Mouse (Mus musculus) adrenal gland, adult (tissue): ENCODE results near the gene Slc1a3.

Experiments
- DNase-seq, 2 experiments: peaks; one replicate each; pipeline ENCODE4 v3.0.0; 2022 to 2023; ENCODE audit warnings: low spot score in 1 of 2; ENCODE audit not compliant: inconsistent age in 2 of 2

The Slc1a3 gene

DNA sequence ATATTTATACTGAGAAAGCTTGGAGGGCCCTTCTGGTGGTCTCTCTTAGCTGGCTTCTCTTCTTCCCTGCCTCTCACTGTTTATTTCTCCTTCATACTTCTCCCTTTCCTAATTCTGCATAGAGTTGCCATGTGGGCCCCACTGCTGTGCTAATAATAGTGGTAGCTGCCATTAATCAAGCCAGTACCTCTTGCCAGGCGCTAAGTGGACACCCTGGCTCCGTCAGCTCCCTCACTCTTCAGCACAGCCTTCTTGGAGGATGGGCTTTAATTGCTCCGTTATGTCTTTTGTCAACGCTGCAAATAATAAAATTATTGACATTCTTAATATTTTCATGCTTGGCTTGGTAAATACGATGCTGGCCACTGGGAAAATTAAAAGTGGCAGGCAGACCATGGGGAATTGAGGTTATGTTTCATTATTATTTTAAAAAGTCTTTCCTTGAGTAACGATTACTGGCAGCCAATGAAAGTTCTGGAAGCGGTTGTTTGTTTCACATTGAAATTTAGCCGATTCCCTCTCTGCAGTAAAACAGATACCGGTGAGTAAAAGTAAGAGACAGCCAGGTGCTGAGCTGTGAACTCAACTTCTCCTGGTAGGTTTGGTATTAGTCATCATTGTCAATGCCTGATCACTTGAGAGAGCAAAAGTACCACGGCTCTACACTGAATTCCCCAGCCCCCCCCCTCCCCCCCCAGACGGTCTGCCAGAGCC is 94.9 kb downstream of the Slc1a3 start:
- no peak for DNase-seq

DNA sequence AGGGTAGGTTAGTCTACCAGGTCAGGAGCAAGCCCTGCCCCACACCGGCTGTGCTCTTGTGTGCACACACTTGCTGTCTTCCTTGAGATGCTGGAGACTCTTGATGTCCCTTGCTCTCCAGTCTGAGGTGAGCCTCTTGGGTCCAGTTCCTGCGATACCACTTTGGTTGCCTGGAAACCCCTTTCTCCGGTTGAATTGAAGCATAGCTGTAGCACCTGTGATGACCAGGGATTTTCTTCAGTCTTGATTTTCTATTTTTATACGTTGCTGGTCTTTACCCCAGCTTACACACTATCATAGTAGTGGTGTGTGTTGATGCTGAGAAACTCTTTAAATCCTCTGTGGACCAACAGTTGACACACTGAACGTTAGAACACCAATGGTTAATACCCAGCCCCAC is 95.9 kb downstream of the Slc1a3 start:
- no peak for DNase-seq

DNA sequence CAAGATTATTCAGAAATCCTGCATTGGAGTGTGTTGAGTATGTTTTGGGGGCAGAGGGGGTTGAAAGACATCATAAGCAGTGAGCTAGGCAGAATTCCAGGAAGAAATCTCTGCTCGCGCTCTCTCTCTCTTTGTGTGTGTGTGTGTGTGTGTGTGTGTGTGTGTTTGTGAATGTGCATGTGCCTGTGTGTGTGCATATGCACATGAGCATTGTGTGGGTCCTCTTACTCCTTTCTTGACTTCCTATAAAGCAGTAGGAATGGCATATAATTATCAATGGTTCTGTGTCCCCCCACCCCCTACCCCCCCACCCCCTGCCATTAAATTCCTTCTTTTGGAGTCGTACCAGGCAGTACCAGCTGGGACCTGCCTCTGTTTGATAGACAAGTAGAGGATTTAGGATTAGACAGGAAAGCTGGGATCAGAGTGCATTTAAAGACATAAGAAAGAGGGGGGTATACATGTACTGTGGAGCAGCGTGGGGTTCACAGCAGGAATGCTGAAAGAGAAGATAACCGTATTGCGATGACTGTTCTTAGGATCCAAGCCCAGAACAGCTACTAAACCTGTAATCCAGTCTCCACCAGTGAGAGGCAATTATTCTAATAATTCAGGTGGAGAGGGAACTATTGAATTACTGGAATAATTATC is 104.9 kb downstream of the Slc1a3 start:
- DNase-seq = no peak

DNA sequence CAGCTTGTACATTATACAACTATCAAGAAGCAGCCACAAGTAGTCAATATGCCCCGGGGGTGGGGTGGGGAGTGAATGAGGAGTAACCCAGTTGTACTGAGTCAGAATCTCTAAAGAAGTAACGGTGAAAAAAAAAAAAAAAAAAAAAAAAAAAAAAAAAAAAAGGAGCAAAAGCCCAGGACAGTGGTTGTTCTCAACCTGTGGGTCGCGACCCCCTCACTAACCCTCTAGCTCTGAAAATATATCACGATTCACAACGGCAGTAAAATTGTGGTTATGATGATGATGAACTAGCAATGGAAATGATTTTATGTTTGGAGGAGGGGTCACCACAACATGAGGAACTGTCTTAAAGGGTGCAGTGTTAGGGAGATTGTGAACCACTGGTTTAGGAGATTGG is 108.2 kb downstream of the Slc1a3 start:
- DNase-seq = no peak

DNA sequence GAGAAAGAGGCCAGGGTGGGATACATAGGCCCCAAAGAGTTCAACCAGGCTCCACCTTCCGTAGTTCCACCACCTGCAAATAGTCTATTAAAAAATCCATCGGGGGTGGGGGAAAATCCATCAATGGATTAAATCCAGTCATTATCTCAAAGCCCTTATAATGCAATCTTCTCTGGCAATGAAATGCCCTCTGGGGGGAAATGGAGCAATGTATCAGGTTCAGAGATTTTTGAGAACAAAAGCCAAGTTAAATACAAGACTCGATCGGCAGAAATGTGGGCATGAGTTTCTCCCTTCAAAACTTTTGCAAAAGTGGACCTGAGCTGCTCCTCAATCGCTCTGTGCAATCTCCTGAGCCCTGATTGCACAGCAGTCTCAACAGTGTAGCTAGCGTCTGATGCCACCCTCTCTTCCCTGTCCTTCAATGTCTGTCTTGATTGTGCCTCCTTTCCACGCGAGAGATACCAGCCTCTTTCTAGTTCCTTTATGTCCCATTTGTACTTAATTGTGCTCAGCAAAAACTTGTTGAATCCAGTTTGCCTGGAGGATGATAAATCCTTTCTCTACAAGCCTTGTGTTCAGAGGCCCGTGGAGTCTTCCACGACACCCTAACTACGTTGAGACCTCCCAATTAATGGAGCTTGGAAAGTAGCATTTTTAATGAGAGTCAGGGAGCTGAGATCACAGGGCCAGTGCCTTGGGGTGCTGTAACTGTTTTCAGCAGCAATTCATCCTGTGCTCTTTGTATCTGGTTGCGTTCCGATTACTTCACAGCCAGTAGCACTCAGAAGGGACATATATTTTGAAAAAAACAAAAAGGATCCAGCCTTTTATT is 109.0 kb downstream of the Slc1a3 start:
- no peak for DNase-seq

DNA sequence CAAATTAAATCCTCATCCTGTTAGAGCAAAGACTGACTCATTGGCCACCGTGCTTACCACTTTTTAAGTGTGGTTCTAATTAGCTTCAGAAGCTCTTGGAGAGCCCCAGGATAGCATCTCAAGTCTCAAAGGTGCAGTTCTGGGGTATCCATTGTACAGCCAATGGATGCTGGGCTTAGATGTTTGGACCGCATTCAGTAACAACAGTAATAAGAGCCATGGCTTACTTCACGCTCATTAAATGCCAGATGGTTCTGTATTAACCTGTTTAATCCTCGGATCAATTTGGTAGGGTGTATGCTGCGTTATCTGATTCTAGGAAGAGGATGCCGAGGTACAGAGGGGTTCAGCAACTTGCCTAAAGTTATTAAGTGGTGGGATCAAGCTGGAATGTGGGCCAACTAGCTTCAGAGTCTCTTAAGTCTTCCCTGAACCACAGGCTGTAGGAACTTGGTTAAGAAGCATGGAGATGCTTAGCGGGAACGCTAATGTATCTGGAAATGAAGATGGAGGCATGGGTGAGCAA is 114.1 kb downstream of the Slc1a3 start:
- DNase-seq = no peak

DNA sequence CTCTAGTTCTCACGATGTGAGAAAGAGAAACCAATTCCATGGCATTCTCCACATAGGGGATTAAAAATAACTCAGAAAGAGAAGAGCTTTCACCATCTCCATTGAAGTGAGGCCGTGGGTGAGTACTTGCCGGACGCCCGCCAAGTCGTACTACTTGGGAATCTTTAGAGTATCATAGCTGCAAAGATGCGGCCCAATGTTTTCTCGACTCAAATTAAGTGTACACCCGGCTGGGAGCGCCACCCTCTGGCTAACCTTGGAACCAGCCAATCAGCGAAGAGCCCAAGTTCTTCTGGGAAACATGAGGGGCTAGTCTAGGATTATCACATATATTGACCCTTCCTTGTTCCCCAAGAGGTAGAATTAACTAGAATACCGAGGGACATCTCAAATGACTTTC is 115.3 kb downstream of the Slc1a3 start:
- DNase-seq = no peak

DNA sequence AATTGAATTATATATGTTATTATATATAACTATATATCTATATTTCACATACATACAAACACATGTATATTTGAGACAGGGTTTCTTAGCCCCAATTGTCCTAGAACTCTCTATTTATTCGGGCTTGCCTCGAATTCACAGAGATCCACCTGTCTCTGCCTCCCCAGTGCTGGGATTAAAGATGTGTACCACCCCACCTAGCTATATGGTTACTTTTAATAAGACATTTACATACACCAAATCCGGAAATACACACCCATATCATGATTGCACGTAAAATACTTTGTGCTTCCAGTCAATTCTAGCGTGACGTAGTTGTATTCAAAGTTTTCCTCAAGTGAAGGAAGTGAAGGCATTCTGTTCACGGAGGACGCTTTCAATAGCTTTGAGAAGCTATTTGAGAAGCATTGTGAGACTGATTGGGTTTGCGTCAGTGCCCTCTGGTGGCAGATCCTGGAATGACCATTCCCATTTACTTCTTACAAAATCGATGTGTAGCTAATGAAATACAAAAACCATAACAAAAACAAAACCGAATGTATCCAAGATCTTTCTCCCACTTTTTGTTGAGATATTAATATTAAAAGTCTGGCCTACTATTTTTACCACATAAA is 121.0 kb downstream of the Slc1a3 start:
- DNase-seq = peak; percentile 46 to 89

DNA sequence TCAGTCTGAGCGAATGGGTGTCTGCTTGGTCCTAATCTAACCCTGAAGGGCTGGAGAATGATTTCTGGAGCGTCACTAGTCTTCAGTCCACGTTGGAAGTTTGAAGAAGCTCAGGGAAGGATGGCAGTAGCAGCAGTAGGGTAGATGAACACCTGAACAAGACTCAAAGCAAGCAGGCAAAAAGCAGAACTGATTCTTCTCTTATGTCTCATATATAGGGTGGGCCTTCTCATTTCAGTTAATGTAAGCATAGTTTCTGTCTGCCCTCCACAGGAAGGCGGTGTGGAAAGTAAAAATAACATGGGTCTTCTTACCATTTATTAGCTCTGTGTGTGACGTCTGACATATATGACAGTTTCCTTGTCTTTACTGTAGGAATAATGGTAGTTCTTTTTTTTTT is 122.5 kb downstream of the Slc1a3 start:
- DNase-seq = no peak

DNA sequence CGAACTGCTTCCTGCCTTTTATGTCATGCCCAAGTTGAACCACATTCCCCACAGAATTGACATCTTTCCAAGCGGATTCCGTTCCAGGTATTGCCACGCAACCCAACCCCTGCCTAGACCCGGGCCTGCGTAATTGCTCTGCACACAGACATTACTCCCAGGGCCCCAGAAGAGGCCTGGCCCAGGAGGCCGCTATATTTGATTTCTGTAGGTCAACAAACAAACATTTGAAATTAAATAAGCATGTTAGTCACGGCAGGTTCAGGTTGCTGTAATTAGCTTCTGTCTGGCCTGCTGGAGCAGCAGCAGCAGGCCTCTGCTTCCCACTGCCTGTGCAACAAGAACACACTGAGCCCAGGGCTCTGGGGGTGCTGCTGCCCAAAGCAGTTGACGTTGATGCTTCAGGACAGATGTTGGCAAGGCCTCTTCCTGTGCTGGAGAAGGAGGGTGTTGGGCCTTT is 123.7 kb downstream of the Slc1a3 start:
- DNase-seq = peak in 1 of 2 experiments; percentile 33
